Mouse (Mus musculus): Measurements from ENCODE around the gene AU022252.

GRCm38 (mm10) chr4:119183525-119183924 is 49.0 kb downstream of the AU022252 start:
- TF ChIP-seq POLR2A (IDR thresholded peaks at IDR 0.05; ENCODE audit: extremely low read depth, insufficient read depth, low read length): no peak
- TF ChIP-seq CTCF (IDR thresholded peaks at IDR 0.05; ENCODE audit: low read depth, low read length): no peak
